ENCODE assay signal across 16 mouse cellular contexts in the genomic region with DNA sequence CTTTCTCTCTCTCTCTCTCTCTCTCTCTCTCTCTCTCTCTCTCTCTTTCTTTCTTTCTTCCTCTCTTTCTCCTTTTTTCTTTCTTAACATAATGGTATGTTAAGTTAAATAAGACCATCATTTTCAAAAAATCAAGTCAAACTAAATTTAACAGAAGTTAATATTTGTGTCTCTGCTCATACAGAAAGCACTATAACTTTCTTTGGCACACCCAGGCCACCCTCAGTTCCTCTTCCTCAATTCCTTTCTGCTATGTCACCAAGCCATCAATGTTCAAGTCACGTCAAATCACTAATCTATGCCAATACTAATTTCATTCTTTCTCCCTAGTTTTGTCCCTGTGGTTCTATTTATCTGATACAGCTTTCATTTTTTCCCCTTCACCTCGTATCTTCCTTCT.
"Had no signal": no experiment of that assay in that cellular context is flagged by ENCODE, and none has a peak within 500 bp of the region (broad histone marks: within the 10 kb centered on the region; RNA-seq: fewer than 3 reads in every experiment).

No protein-coding gene starts in this region.

- H3K27me3 ChIP-seq: liver, embryonic 12.5 days; midbrain, embryonic 13.5 days; neural tube, embryonic 13.5 days; neural tube, embryonic 15.5 days had no signal

- H3K36me3 ChIP-seq: liver, embryonic 12.5 days; midbrain, embryonic 10.5 days; midbrain, embryonic 13.5 days; neural tube, embryonic 13.5 days; neural tube, embryonic 15.5 days had no signal

- H3K9ac ChIP-seq: liver, embryonic 12.5 days; liver, embryonic 14.5 days; lung, embryonic 14.5 days; midbrain, embryonic 13.5 days; neural tube, embryonic 13.5 days; neural tube, embryonic 15.5 days had no signal

- H3K4me3 ChIP-seq: liver, embryonic 12.5 days; midbrain, embryonic 10.5 days; midbrain, embryonic 13.5 days; myocyte; neural tube, embryonic 13.5 days; neural tube, embryonic 15.5 days had no signal

- ATAC-seq: liver, embryonic 12.5 days; midbrain, embryonic 13.5 days; midbrain, embryonic 16.5 days had no signal

- H3K27ac ChIP-seq: liver, embryonic 12.5 days; liver, embryonic 14.5 days; midbrain, embryonic 10.5 days; midbrain, embryonic 13.5 days; neural tube, embryonic 13.5 days; neural tube, embryonic 15.5 days had no signal

- DNase-seq: lung, adult 18-20 months; lung, postnatal 10 days; lung, postnatal 4 days; right cerebral cortex, postnatal 14 days; thymus, adult 18-20 months; thymus, postnatal 25 days; thymus, postnatal 4 days had no signal

- H3K4me1 ChIP-seq: liver, embryonic 12.5 days; midbrain, embryonic 13.5 days; neural tube, embryonic 13.5 days; neural tube, embryonic 15.5 days had no signal

- H3K9me3 ChIP-seq: liver, embryonic 12.5 days; midbrain, embryonic 10.5 days; midbrain, embryonic 13.5 days; neural tube, embryonic 13.5 days; neural tube, embryonic 15.5 days had no signal
